Mouse (Mus musculus): ENCODE results near the gene Enah.
A peak's percentile ranks its signal among the peaks of the same experiment; 100 is the strongest.

Gene Enah

GRCm38 (mm10) chr1:182028231-182029210 is 8.7 kb upstream of the Enah start:
- no peak for DNase-seq (ENCODE audit: extremely low spot score)

GRCm38 (mm10) chr1:182027426-182027979 is 7.7 kb upstream of the Enah start:
- no peak for DNase-seq (ENCODE audit: extremely low spot score)

- DNase-seq (ENCODE audit: extremely low spot score) = no peak
Observed at GRCm38 (mm10) chr1:182026821-182027220, 7.0 kb upstream of the Enah start.

- DNase-seq (ENCODE audit: extremely low spot score) = no peak
Observed at GRCm38 (mm10) chr1:182026120-182026519, 6.3 kb upstream of the Enah start.

- DNase-seq (ENCODE audit: extremely low spot score) = no peak
Observed at GRCm38 (mm10) chr1:182021691-182022299, 2.0 kb upstream of the Enah start.

GRCm38 (mm10) chr1:182020831-182021460 is 1.2 kb upstream of the Enah start:
- DNase-seq (ENCODE audit: extremely low spot score) = no peak

GRCm38 (mm10) chr1:182019266-182019925 is 394 bp downstream of the Enah start:
- DNase-seq (ENCODE audit: extremely low spot score) = peak; percentile 72

GRCm38 (mm10) chr1:182018397-182019265 is 1.2 kb downstream of the Enah start:
- peak; percentile 75 for DNase-seq (ENCODE audit: extremely low spot score)

GRCm38 (mm10) chr1:182005831-182006230 is 14.0 kb downstream of the Enah start:
- no peak for DNase-seq (ENCODE audit: extremely low spot score)

GRCm38 (mm10) chr1:181998673-181999072 is 21.1 kb downstream of the Enah start:
- DNase-seq (ENCODE audit: extremely low spot score) = no peak

GRCm38 (mm10) chr1:181997791-181998190 is 22.0 kb downstream of the Enah start:
- no peak for DNase-seq (ENCODE audit: extremely low spot score)

GRCm38 (mm10) chr1:181993597-181993996 is 26.2 kb downstream of the Enah start:
- DNase-seq (ENCODE audit: extremely low spot score) = no peak

GRCm38 (mm10) chr1:181988367-181988766 is 31.4 kb downstream of the Enah start:
- DNase-seq (ENCODE audit: extremely low spot score) = no peak

GRCm38 (mm10) chr1:181987226-181987625 is 32.6 kb downstream of the Enah start:
- DNase-seq (ENCODE audit: extremely low spot score) = no peak

GRCm38 (mm10) chr1:181985880-181986279 is 33.9 kb downstream of the Enah start:
- DNase-seq (ENCODE audit: extremely low spot score) = no peak

- DNase-seq (ENCODE audit: extremely low spot score) = no peak
Observed at GRCm38 (mm10) chr1:181984811-181985210, 35.0 kb downstream of the Enah start.

- no peak for DNase-seq (ENCODE audit: extremely low spot score)
Observed at GRCm38 (mm10) chr1:181980017-181980719, 39.6 kb downstream of the Enah start.

GRCm38 (mm10) chr1:181975510-181975909 is 44.3 kb downstream of the Enah start:
- DNase-seq (ENCODE audit: extremely low spot score) = no peak

GRCm38 (mm10) chr1:181974897-181975296 is 44.9 kb downstream of the Enah start:
- no peak for DNase-seq (ENCODE audit: extremely low spot score)

GRCm38 (mm10) chr1:181965277-181965676 is 54.5 kb downstream of the Enah start:
- DNase-seq (ENCODE audit: extremely low spot score) = no peak

Measured in embryo, embryonic 9.5 days (tissue).